Mouse (Mus musculus): ENCODE data around the gene Arl5c. TPM values are rescaled to one million over a fixed set of nuclear protein-coding genes. Genes with fewer than 3 reads are reported as not detected.

The Arl5c gene
- total RNA-seq, 4 experiments from 2014 or later: 1.5 to 2.1 (median 1.7) TPM

Small RNAs within 50 kb of the gene (microRNA-seq; reads per million reads assigned to microRNA genes)
- gene Gm22461 (0 reads per million in 2 experiments), gene Gm27597 (0 reads per million in 2 experiments)

Other genes starting within 250 kb of the Arl5c start
- gene Cwc25, start 229.6 kb downstream of the Arl5c start, total RNA-seq (2022): 10 to 100 TPM; 17.0 to 20.6 (median 19.1) TPM
- 1 to 10 TPM in 1 of 4 experiments, under 1 TPM in 2, not detected in 1; 0.65 to 1.2 (median 0.84) TPM for gene 1700001P01Rik, start 220.3 kb downstream of the Arl5c start, total RNA-seq (2022)
- gene Rpl23, start 213.7 kb downstream of the Arl5c start, total RNA-seq (2022): 100 to 1,000 TPM; 331 to 461 (median 392) TPM
- 100 to 1,000 TPM; 138 to 169 (median 155) TPM for gene Lasp1, start 197.2 kb downstream of the Arl5c start, total RNA-seq (2022)
- 10 to 100 TPM; 73.0 to 83.2 (median 79.8) TPM for gene B230217C12Rik, start 155.4 kb downstream of the Arl5c start, total RNA-seq (2022)
- 1 to 10 TPM; 2.1 to 3.2 (median 2.9) TPM for gene Fbxo47, start 112.0 kb downstream of the Arl5c start, total RNA-seq (2022)
- 10 to 100 TPM; 41.2 to 46.2 (median 43.9) TPM for gene Plxdc1, start 9.7 kb downstream of the Arl5c start, total RNA-seq (2022)
- gene Cacnb1, start 26.9 kb upstream of the Arl5c start, total RNA-seq (2022): 100 to 1,000 TPM; 127 to 142 (median 137) TPM
- 100 to 1,000 TPM; 564 to 674 (median 627) TPM for gene Rpl19, start 30.5 kb upstream of the Arl5c start, total RNA-seq (2022)
- 100 to 1,000 TPM in 1 of 4 experiments, 10 to 100 TPM in 3; 83.1 to 109 (median 94.1) TPM for gene Stac2, start 57.3 kb upstream of the Arl5c start, total RNA-seq (2022)
- 10 to 100 TPM; 33.4 to 37.5 (median 34.9) TPM for gene Fbxl20, start 154.2 kb upstream of the Arl5c start, total RNA-seq (2022)
- gene Med1, start 197.1 kb upstream of the Arl5c start, total RNA-seq (2022): 10 to 100 TPM; 41.3 to 50.8 (median 46.0) TPM
- 10 to 100 TPM; 36.6 to 42.6 (median 39.3) TPM for gene Cdk12, start 206.9 kb upstream of the Arl5c start, total RNA-seq (2022)